Mouse (Mus musculus): ENCODE data around the gene Plekhg2. TPM values are rescaled to one million over a fixed set of nuclear protein-coding genes. Genes with fewer than 3 reads are reported as not detected.
"Not testable (repeated sequence)": the region's sequence is repeated elsewhere in the genome, so short reads cannot be mapped to it uniquely, and the experiment has no call there.

The Plekhg2 gene
- 35.4 and 49.6 TPM in 2 replicates for polyA plus RNA-seq (2015; fragmentation: Nextera tagmentation; extraction: Ambion mirVana)

DNA sequence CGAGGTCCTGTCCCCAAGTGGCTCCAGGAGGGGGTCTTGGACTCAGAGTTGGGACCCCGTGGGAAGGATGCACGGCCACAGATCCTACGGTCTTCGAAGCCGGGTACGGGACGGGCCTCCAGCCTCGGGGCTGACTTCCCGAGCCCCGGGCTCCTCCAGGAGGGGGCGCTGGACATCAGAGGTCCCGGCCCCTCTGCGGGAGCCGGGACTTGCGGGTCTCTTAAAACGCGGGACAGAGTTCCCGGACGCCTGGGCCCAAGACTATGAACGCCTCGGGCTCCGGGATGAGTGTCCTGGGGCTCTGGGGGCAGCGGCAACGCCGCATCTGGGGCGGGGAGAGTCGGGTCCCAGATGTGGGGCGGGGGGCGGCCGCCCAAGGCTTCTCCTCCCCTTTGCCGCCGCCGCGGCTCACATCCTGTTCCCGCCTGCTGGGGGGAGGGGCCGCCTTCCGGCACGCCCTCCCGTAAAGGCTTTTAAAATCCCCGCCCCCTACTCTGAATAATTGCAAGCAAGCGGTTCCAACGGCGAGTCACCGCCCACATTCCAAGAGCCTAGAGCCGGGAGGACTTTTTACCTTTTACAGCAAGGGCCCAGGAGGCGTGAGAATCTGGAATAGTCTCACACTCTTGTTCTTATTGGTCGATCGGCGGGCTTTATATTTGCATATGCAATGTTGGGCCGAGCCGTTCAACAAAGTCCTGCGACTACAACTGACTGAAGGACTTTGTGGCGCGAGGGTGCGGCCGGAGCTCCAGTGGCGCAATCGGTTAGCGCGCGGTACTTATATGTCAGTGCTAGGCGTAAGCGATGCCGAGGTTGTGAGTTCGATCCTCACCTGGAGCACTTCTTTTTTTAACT is at the start of gene Plekhg2:
TSS of gene Plekhg2 (minus strand) at position 349 of the 858 bp plus-strand sequence.
- peak; percentile 99 for DNase-seq (ENCODE audit: low spot score)

DNA sequence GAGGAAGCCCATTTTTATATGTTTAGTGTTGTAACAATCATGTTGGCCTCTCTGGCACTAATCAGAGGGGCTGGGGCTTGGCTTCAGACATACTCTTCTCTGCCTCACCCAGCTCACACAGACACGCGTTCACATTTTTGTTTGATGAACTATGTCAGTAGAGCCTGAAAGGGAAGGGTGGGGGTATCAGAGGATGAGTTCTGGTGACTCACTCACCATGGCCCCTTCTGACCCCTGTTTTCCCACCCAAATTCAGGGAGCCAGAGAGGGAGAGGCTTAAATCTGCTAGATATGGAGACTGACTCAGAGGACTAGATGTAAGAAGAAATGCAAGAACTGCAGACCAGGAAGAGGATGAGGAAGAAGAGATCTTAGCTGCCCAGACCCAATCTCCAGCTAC is 47.0 kb upstream of the Plekhg2 start:
- DNase-seq (ENCODE audit: low spot score), result no peak

DNA sequence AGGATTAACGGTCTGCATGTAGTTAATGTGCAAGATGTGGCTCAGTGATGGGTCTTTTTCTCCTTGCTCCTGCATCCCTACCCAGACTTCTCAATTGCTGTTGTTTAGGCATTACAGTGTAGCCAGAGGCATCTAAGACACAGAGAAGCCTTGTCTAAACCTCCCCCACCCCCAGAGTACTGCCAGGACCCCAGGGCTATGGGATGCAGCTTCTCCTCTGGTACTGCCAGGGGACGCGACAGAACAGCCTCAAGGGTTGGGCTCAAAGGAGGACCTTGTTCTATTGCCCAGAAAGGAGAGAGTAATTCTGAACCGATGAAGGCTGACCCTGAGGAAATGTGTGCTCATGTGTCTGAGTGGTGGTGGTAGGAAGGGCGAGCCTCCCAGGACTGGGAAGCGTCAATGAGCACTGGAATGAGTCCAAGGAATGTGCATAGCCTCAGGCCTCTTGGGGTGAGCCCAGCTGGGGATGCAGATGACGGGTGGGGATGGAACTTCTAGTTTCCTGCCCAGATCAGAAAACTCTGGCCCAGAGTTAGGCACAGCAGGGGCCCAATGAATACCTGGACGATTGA is 45.8 kb upstream of the Plekhg2 start:
- DNase-seq (ENCODE audit: low spot score), result no peak

DNA sequence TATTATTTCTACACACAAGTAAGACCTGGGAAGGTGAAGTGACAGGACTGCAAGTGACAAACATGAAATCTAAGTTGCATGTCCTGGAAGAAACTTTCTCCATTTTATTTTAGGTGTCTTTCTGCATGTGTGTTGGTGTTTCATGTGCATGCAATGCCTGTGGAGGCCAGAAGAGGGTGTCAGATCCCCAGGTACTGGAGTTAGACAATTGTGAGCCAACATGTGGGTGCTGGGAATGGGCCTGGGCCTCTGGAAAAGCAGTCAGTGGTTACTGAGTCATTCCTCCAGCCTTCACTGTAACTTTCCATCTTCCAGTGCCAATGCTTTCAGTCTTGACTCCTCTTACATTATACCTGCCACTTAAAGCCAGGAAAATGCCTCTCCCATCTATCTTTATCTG is 45.0 kb upstream of the Plekhg2 start:
- DNase-seq (ENCODE audit: low spot score), result no peak

DNA sequence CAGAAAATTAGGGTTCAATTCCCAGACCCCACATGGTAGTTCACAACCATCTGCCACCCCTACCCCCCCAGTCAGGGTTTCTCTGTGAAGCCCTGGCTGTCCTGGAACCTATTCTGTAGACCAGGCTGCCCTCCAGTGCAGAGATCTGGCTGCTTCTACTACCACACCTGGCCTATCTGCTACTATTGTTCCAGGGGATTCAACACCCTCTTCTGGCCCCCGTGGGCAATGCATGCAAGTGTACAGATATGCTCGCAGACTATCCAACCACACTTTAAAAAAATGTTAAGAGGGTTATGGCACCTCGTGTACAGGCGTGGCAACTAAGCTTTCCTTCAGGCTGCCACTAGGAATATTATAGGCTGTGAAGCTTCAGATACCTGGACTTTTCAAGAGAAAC is 40.4 kb upstream of the Plekhg2 start:
- DNase-seq (ENCODE audit: low spot score), result peak; percentile 47

DNA sequence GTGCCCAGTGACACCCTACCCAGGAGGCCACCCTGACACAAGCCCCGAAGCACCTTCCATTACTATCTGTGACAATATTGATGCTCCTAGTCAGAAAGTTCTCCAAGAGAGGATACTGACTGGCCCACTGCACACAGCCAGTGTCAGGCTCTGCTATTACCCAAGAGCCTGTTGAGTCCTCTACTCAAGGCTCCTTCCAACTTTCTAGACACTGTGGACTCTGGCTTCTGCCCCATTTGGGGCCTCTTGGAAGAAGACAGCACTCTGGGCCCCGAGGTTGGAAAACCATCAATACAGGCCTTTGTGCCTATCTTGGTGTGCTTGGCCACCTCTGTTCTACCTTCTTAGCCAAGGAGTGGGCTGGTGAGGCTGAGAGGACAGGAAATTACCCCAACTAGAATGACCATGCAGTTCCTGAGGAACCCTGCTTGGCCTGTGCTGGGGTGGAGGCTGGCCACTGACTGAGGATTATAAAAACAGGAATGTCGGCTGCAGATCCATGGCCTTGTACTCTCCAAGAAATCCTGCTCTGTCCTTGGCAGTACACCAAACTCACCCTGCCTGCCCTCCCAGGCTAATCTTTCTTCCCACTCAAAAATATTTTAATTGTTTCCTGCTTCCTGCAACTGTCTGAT is 38.6 kb upstream of the Plekhg2 start:
- no peak for DNase-seq (ENCODE audit: low spot score)

DNA sequence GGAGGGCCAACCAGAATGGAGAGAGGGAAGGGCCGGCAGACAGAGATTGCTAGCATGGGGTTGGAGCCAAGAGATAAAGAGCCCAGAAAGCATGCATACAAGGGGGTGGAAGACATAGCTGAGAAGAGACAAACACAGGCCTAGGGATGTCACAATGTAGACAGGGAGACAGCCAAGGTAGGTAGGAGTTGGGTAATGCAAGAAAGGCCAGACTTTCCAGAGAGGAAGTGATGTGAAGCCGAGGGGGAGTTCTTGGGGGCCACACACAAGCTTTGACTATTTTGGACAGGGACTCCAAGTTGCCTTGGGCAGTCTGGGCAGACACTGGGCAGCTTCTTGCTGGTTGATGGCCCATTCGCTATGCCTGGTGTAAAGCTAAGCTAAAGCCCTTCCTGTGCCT is 29.5 kb upstream of the Plekhg2 start:
- no peak for DNase-seq (ENCODE audit: low spot score)

DNA sequence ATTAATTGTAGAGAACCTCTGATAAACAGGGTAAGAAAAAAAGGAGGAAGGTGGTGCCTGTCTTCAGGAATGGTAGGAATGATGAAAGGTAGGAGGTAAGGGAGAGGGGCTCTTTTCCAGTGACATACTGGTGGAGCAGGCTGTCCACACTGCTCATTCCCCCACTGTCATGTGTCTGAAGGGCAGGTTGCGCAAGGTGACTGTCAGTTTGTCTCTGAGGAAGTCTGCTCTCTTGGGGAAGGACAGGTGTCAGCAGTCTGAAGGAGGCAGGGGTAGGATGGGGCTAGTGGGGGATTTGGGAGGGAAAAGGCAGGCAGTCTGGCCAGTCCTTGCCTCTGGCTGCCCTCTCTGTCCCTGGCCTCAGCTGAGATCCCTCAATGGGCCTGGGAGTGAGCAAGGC is 28.6 kb upstream of the Plekhg2 start:
- no peak for DNase-seq (ENCODE audit: low spot score)

DNA sequence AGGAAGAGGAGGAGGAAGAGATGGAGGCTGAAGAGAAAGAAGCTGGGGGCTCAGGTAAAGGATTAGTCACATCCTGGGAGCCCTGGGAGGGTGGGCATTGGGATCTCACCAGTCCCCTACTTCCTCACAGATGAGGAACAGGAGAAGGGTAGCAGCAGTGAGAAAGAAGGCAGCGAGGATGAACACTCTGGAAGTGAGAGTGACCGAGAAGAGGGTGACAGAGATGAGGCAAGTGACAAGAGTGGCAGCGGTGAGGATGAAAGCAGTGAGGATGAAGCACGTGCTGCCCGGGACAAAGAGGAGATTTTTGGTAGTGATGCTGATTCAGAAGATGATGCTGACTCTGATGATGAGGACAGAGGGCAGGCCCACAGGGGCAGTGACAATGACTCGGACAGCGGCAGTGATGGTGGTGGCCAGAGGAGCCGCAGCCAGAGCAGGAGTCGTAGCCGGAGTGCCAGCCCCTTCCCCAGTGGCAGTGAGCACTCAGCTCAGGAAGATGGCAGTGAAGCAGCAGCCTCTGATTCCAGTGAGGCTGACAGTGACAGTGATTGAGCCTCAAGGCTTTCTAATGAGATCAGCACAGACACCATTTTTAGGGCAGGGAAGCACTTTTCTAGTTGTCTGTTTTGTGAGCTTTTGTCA is 26.4 kb upstream of the Plekhg2 start:
- no peak for DNase-seq (ENCODE audit: low spot score)

DNA sequence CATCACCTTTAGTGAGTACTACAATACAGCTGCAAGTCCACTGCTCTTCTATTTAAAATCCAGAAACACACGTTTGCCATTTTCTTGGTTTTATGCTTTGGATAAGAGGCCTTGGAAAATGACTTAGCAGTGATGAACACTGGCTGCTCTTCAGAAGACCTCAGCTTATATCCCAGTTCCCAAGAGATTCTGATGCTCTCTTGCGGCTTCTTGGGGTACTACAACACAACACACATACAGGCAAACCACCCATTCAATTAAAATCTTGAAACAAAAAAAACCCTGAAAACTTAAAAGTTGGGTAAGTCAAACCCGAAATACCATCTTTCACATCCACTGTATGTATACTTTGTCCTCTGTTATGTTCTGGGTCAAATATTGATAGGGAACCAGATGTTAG is 25.6 kb upstream of the Plekhg2 start:
- DNase-seq (ENCODE audit: low spot score), result peak; percentile 25

DNA sequence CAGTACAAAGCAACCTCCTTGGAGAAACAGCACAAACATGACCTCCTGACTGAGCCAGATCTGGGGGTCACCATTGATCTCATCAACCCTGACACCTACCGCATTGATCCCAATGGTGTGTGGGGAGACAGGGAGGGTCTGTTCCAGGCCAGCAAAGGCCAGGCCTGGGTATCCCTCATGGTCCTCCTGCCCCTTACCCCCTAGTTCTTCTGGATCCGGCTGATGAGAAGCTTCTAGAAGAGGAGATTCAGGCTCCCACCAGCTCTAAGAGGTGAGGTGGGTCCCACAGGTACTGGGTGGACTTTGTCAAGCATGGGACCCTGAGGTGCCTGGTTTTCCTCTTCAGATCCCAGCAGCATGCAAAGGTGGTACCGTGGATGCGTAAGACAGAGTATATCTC is 23.0 kb upstream of the Plekhg2 start:
- DNase-seq (ENCODE audit: low spot score), result no peak

DNA sequence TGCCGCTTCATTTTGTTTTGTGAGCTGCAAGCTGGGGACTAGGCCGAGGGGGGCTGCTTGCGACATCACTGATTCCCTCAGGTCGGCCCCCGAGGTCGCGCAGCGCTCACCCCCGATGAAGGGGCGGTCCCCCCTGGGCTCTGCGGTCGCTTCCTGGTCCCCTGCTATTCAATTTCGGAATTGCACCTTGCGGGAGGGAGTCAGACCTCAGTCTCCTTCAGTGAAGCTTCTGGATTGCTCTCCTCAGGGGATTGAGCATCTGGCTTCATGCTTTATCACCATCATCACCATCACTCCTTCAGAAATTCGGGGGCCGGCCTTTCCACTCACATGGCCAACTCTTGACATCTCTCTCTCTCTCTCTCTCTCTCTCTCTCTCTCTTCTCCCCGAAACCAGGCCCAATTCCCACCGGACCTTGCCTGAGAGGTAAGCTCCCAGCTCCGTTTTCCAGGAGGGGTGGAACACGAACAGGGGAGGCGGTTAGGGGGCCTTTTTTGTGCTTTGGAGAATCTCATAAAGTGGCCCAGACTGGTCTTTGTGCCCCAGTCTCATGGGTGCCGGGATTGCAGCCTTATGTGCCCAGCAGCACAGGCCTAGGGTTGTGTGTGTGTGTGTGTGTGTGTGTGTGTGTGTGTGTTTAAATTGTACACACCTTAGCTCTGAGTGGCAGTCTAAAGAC is 21.0 kb upstream of the Plekhg2 start:
- no peak for DNase-seq (ENCODE audit: low spot score)

DNA sequence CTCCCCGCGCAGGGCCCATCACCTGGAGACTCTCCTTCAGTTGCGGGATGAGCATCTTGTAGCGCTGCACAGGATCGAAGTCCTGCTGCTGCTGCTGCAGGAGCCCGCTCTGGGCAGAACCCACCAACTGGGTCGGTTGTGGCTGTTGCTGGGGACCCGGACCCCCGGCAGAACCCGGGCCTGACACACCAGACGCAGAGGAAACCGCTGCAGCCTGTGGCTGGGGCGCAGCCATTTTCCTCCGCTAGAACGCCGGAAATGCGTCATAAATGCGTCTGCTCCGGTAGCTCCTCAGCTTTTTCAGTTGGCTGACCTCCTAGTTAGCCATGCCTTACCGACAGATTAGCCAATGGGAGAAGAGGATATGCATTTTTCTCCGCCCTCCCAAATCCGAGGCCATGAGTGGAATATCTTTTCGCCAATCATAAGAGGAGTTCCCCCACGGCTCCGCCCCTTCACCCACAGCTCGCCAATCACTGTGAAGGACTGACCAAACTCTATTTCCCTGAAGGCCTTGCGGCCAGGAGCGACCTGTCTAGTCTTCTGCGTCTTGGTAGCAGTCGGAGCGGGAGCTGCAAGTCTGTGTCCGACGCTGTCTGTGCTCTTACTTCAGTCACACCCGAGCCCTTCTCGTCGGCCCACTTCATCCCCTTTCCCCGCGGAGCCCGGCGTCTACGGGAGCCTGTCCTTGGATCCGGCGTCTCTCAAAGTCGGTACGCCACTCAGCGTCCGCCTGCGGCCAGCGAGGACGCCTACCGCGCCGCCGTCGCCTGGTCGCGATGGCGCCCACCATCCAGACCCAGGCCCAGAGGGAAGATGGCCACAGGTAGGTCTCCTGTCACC is 20.3 kb upstream of the Plekhg2 start, which contains the start of the genes Med29 and Paf1:
TSS of gene Med29 (minus strand) at position 280 of the 843 bp plus-strand sequence.
TSS of gene Paf1 (plus strand) at position 523 of the 843 bp plus-strand sequence.
- peak; percentile 98 for DNase-seq (ENCODE audit: low spot score)

DNA sequence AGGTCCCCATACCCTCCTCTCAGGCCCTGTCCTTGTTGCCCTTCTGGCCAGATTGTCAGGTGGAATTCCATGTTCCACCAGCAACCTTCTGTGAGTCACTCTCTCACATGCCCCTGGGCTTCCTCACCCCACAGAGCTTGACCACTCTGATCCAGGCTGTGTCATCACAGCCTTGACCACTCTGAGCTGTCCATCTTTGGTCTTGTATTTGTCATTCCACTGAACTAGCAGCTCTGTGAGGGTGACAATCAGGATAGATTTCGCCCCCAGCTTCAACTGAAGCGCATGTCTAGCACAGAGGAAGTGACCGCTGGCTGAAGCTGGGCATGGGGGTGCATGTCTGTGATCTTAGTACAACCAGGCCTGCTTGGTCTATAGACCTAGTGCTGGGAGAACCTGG is 17.9 kb upstream of the Plekhg2 start:
- DNase-seq (ENCODE audit: low spot score), result no peak

DNA sequence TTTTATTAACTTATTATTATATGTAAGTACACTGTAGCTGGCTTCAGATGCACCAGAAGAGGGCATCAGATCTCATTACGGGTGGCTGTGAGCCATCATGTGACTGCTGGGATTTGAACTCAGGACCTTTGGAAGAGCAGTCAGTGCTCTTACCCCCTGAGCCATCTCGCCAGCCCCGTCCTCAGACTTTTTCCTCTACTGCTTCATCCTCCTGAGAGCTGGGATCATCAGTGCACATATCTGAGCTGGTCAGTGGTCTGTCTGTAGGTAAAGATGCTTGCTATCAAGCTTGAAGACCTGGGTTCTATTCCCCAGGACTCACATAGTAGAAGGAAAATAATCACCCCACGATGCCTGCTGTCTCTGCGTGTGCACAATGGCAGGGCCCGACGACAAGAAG is 15.0 kb upstream of the Plekhg2 start:
- DNase-seq (ENCODE audit: low spot score), result not testable (repeated sequence)

DNA sequence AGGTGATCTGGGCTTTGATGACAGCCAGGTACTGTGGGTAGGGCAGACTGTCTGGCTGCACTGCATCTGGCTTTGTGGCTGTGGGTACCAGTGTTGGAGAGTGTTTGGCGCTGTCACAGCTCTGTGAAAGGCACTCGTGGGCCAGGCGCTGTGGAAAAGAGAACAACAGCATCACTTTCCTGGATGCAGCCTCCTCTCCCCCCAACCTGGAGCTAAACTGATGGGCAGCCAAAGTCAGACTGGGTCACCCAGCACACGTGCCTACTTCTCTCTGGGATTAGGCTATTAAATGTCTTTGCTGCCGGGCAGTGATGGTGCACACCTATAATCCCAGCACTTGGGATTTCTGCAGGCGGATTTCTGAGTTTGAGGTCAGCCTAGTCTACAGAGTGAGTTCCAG is 14.5 kb upstream of the Plekhg2 start:
- DNase-seq (ENCODE audit: low spot score), result not testable (repeated sequence)

DNA sequence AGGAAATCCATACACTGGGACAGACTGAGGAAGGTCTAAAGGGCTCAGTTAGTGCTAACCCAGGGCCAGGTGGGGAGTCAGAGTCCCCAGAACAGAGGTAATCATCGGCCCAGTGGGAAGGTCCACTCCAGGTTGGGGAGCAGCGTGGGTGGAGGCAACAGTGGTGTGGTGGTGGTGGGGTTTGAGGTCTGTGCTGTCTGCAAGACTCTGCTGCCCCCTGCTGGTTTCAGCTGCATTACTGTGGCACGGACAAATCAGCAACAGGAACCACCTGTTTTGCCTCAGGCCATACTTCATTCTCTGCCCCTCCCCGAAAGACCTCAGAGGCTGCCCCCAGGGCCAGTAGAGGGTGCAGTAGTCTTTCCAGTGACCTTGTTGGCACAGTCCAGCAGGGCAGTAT is 14.1 kb upstream of the Plekhg2 start:
- DNase-seq (ENCODE audit: low spot score), result peak; percentile 89

DNA sequence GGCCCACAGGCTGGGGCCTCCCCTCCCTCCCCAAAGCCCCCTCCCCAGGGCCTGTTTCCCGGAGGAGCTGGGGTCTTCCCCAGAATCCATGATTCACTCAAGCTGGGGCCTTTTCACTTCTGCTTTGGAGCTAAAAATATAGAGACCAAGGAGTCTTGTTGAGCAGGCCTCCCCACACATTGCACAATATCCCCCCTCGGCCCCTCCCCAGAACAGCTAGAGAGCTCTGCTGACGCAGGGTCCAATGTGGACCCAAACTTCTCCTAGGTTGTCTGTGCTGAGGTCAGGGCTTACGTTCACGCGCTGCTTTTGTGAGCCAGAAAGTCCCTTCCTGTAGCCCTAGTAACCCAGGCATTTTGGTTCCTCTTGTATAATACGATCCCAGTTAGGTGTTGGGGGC is 13.6 kb upstream of the Plekhg2 start:
- no peak for DNase-seq (ENCODE audit: low spot score)

DNA sequence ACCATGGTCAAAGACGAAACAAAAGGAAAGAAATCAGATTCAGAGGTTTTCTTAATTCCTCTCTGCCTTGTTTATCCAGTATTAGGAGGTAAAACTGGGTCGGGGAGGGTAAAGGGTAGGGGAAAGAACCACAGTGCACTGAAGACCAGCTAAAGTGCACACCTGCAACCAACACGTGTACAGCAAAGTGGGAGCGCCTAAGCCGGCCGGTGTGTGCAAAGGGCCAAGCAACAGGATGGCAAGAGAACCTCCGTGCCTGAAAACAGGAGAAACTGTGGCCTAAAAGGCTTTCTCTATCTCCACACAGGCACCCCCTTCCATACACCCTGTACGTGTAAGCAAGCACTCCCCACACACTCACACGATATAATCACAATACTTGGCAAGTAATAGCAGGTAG is 12.8 kb upstream of the Plekhg2 start:
- peak; percentile 41 for DNase-seq (ENCODE audit: low spot score)

DNA sequence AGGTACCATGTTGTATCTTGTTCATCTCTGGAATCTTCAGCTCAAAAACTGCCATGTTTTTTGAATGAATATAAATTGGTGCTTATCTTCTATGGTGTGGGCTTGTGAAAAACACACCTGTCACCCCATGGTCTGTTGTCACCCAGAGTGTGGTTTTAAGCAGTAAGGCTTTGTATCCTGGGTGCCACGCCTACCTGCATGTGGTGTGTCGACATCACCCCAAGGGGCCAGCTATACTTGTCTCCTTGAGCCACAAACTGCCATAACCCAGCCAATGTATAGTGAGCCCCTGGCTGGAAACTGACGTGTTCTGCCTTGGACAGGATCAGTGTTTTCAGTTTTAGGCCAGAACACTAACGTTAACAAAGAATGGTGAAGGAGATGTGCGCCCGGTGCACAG is 11.8 kb upstream of the Plekhg2 start:
- DNase-seq (ENCODE audit: low spot score), result peak; percentile 81
